Mouse (Mus musculus) megakaryocyte-erythroid progenitor cell, adult 5-6 weeks (primary cell): ENCODE results near the gene 4930539E08Rik. TPM values are rescaled to one million over a fixed set of nuclear protein-coding genes. Genes with fewer than 3 reads are reported as not detected.
A peak's percentile ranks its signal among the peaks of the same experiment; 100 is the strongest.

Experiments
- ATAC-seq: replicated peaks from 2 replicates; pipeline ENCODE4 v1.8.0; 2016; ENCODE audit warnings: mild to moderate bottlenecking, inconsistent platforms; ENCODE audit not compliant: severe bottlenecking, poor library complexity, low FRiP score, low TSS enrichment
- total RNA-seq, 2 experiments: library from RNA; stranded (forward) in 1 of 2; stranded (reverse) in 1 of 2; fragments of 200-1000, 215-1000 nt in 1 of 2; fragments of >200 nt in 1 of 2; fragmentation: Nextera tagmentation in 1 of 2; gene quantifications; 2 replicates each; pipeline ENCODE4 v1.2.3; 2014 to 2017

4930539E08Rik gene
- total RNA-seq, 2 experiments from 2014 or later: 0.33 to 0.66 TPM

DNA sequence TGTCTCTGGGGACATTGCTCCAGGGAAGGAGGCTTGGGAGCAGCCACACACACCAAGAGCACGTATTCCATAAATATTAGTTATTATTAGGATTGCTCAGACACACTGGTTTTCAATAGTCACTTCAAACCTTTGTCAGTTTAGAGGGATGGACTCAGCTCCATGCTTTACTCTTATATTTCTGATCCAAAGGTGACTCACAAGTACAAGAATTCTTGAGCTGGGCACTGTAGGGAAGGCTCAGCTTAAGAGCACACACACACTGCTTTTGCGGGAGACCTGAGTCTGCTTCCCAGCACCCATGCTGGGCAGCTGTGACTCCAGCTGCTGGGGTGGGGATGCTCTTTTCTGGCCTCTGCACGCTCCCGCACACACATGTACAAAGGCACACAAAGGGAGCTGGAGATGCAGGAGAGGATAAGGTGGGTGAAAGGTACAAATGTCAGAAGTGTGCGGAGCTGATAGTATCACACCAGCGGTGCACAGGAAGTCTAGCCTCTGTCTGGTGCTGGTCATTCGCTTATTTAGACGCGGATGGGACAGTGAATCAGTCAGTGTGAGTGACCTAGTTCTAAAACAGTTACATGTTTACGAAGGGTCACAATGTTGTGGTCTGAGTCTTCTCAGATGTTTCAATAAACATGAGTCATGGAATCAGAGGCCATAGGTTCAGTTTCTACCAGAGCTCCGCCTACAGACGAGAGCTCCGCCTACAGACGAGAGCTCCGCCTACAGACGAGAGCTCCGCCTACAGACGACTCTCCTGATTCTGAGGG lies 16.5 kb upstream of the 4930539E08Rik start:
- ATAC-seq: no peak

DNA sequence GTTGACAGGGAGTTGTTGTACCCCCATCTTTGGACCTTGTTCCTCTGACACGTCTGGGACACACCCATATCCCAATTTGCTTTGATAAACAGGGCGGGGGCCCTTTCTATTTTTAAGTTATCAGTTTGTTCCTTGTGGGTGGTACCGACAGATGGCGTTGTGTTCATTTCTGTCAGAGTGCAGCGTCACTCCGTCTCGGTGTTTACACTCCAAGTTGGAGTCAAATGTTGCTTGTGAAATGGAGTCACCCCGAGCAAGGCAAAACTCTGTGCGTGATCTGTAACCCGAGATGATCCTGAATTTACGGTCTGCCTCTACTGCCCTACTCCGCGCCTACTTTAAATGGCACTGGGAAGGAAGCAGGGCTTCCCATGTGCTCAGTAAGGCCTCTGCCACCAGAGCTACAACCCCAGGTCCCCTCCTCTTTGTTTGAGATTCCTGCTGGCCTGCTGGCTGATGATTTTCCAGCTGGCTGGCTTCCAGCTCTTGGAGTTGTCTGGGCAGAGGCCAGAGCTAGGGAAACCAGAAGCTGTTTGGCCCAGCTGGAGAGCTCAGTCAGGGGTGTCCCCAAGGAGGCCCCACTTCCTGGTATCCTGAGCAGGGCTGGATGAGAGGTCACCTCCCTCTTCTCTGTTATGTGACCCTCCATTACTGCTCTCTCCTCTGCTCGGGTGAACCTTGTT lies 15.4 kb upstream of the 4930539E08Rik start:
- ATAC-seq: peak; percentile 74

DNA sequence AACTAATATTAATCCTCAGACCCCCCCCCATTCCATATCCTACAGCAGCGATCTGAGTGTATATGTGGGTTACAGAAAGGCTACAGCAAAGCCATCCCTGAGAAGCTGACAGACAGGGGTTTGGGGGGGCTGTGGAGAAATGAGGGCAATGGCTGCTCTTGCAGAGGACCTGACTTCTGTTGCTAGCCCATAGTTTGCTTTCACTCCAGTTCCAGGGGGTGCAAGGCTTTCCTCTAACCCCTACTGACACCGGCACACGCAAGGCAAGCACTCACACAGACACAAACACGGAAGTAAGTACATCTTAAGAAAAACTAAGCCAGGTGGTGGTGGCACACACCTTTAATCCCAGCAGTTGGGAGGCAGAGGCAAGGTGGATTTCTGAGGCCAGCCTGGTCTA lies 14.2 kb upstream of the 4930539E08Rik start:
- no peak for ATAC-seq

DNA sequence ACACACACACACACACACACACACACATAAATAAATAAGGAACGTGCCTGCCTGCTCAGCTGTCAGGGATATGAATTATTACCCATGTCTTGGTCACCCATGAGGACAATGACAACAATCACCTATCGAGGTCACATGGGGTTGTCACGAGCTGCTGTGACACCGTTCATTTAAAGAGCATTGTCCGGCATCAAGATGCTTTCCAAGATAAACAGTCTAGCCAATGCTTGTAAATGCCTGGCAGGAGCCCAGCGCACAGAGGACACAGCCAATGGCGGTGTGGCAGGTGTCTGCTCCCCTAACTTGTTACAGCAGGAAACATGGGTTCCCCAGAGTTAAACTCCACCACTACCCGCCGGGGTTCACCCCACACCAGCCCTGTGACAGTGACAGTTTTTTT lies 12.9 kb upstream of the 4930539E08Rik start:
- ATAC-seq: no peak

DNA sequence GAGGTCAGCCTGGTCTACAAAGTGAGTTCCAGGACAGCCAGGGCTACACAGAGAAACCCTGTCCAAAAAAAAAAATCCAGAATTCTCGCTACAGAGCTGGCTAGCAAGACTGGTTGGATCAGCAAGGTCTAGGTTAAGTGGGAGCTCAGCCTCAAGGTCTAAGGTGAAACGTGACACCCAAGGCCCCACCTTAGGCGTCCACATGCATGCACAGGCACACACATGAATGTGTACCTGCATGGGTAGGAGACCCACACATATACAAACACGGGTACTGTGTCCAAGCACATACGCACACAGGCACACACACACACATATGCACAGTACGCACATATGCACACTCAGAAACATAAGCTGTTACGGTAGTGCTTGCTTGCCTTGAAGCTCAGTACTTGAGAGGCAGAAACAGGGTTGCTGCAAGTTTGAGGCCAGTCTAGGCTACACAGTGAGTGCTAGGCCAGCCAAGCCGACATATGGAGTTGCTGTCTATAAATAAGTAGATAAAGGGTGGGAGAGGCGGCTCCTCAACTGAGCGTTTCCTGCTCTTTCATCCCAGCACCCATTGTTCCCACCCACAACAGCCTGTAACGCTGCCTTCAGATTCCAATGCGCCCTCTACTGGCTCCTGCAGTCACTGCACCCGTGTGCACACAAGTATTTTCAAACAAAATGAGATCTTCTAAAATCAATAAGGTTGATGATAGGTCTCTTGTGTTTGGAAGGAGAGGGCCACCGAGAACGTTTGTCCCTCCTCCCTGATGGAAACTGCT lies 11.9 kb upstream of the 4930539E08Rik start:
- peak; percentile 46 for ATAC-seq

DNA sequence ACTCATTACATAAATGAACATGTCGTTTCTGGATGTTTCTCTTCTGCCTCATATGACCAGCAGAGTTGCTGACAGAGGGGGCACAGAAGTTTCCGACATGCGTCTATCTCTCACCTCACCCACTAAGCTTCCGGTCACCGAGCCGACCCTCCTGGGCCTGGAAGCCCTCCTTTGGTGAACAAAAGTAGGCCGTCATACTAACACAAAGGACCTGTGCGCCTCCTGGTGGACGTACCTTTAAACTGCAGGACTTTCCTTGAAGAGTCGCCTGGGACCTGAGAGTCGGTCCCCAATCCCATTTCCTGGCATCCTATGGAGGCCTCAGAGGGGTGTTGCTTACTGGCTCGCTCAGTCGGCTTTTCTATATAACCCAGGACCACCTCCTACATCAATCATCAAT lies 11.3 kb upstream of the 4930539E08Rik start:
- peak; percentile 16; the same call in 1 of the 2 replicates for ATAC-seq

DNA sequence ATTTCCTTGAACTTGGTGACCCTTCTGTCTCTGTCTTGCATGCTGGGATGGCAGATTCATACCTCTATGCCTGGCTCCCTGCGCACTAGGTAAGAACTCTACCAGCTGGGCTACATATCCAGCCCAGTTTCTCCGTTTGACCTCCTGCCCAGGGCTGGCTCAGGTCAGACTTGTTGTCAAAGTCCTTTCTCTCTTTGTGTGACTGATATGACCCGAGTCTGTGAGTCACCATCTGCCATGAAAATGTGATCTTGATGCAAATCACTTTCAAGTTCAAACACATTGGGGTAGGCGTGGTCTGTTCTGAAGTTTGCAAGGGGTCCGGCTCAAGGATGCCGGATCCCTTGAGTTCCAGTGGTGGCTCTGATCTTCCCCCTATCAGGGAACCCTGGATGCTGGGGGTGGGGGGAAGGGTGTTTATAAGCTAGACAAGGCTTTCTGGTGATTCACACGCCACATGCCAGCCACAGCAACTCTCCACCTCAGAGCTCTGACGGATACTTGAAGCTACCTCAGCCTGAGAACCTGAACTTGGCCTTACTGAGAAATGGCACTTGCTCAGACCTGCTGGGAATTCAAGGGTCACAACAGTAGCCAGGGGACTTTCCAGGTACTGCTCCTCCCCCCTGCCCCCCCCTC lies 10.0 kb upstream of the 4930539E08Rik start:
- ATAC-seq: no peak

DNA sequence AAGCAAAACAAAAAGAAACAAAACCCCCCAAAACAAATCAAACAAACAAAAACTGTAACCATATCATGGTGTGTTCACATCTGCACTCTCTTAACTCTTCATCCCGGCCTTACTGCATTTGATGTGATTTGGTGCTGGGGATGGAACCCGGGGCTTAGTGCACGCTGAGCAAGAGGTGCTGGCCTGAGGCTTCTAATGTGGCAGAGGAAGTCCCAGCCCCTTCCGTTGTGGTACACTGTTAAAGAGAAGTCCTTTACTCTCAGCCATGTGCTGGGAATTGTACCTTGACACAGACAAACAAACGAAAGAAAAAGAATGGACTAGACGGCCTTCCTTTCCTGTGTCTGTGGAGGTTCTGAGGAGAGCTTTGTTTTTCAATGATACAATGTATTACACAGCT lies 7.0 kb upstream of the 4930539E08Rik start:
- no peak for ATAC-seq

DNA sequence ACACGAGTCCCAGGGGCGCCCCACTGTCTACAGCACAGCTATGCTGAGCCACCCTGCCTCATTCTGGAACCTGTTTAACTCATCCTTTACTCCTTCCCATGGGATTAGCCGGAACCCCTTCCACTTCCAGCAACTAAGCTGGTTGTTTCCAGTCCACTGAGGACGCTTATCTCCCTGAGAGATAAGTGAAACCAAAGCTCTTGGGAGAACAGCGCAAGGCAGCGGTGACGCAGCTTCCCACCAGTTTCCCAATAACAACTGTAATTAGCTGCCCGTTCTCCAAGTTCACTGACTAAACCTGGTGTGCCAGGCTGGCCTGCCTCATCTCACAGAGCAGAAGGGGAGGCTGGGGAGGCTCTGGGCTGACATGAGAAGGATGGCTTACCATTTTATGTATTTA lies 6.0 kb upstream of the 4930539E08Rik start:
- no peak for ATAC-seq

DNA sequence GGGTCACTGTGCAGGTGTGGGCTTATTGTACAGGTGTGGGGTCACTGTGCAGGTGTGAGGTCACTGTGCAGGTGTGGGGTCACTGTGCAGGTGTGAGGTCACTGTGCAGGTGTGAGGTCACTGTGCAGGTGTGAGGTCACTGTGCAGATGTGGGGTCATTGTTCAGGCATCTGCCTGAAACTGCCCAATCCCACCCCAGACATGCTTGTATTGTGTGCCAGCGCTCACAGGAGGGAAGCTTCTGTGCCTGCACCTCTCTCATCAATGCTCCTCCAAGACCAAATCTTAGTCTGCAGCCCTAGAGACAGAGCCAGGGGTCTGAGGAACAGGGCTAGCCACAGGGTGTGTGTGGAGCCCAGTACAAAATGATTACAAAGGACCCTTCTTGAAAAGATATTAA lies 1.4 kb upstream of the 4930539E08Rik start:
- ATAC-seq: no peak

DNA sequence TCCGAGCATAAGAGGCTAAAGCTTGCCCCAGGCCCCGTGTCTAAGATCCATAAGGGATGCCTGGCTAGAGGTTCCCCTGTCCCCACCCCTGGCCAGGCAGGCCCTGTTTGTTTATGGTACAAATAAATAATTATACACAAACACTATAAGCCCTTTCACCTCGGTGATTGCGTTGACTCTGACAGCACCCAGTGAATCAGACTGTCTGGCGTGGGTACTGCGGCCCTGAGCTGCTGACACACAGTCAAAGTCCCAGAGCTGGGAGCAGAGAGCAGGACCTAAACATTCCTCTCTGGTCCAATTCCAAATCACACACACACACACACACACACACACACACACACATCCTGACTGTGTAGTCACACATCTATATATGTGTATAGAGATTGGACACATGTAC lies 1.2 kb downstream of the 4930539E08Rik start:
- no peak for ATAC-seq

DNA sequence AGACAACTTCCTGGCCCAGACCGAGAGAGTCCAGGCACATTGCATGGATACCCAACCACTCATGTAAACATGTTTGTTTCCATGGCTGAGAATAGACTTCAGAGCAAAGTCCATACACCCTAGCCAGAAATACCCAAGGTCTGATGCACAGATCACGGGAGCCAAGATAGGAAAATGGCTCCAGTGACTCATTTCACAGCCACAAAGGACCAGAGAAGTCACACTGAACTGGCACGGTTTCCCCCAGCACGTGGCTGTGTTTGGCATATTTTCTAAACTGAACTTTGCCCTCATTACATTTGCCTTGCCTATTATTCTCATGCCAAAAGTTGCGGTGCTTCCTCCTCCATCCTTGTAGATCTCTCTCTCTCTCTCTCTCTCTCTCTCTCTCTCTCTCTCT lies 1.9 kb downstream of the 4930539E08Rik start:
- ATAC-seq: no peak

DNA sequence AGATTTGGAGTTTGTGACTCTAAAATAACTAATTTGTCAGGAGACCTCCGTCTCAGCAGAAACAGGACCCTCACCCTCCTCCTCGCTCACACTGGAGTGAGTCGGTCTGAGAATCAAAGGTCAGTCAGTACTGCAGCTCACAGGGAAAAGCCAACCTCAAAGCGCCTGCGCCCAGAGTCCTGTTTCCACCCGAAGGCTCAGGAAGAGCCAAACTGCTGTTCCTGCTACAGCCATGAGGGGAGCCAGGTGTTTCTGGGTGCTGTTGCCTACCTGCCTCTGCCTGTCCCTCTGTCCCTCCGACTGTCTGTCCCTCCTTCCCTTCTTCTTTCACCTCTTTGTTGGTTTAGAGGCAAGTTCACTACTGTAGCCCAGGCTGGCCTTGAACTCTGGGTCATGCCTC lies 5.0 kb downstream of the 4930539E08Rik start:
- ATAC-seq: no peak

DNA sequence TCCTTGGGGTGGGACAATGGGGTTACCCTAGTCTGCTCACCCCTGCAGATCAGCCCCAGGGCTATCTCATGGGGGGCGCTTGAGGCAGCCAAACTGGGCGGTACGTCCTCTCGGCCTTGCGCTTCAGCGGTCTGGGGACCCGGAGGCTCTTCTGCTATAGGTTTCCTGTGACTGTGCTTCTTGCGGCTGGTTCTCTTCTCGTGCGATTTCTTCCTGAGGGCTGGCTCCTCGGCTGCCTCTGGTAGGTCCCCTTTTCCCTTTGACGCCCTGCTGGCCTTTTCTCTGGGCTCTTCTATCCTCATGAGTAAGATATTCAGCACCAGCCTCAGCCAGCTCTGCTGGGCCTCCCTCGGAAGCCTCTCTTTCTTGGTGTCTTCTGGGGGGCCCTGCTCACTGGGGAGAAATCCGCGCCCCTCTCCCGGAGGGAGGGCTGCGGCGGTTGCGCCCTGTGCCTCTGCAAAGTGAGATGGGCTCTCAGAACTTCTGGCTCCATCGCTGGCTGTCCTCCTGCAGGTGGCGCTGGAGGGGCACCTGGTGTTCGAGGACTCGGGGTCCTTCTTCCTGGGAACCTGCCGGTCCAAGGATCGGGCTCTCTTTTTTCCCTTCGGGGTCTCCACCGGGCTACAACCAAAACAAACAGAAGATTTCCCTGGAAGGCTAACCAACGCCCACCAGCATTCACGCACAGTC lies 5.7 kb downstream of the 4930539E08Rik start:
- 0 out of 2 replicates have a peak, but pooled peaks have one; percentile 44 for ATAC-seq

DNA sequence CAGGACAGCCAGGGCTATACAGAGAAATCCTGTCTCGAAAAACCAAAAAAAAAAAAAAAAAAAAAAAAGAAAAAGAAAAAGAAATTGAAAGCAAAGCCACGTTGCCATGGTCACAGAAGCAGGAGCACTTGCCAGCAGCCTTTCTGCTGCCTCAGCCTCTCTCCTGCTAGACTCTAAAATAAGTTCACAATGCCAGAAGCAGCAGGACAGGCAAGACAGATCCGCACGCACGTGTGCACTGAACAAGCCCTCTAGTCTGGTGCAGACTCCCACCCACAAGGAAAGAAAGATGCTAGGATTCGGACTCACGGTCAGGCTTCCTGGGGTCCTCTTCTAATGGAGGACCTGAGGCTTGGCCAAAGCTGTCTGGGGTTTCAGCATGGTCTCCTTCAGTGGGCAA lies 7.2 kb downstream of the 4930539E08Rik start:
- ATAC-seq: no peak

DNA sequence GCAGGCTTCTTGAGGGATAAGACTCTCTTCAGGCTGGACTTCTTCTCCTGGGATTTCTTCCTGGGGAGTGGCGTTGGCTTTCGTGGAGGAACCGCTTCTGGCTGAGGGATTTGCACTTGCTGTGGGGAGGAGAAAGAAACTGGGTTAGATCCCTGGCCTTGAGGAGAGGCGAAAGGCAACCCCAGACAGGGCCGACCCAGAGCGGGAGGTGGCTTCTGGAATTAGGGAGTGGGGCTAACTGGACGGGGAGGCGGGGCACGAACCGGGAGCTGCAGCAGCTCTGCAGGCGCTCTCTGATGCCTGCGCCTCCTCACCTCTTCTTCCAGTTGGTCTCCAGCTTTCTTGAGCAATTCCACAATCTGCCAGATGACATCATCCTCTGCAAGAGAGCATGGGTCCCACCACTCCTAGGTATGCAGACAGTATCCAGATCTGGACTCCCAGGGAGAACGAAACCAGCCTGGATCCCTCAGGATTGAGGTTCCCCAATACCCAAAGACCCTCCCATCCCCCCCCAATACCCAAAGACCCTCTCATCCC lies 9.7 kb downstream of the 4930539E08Rik start:
- ATAC-seq: no peak

DNA sequence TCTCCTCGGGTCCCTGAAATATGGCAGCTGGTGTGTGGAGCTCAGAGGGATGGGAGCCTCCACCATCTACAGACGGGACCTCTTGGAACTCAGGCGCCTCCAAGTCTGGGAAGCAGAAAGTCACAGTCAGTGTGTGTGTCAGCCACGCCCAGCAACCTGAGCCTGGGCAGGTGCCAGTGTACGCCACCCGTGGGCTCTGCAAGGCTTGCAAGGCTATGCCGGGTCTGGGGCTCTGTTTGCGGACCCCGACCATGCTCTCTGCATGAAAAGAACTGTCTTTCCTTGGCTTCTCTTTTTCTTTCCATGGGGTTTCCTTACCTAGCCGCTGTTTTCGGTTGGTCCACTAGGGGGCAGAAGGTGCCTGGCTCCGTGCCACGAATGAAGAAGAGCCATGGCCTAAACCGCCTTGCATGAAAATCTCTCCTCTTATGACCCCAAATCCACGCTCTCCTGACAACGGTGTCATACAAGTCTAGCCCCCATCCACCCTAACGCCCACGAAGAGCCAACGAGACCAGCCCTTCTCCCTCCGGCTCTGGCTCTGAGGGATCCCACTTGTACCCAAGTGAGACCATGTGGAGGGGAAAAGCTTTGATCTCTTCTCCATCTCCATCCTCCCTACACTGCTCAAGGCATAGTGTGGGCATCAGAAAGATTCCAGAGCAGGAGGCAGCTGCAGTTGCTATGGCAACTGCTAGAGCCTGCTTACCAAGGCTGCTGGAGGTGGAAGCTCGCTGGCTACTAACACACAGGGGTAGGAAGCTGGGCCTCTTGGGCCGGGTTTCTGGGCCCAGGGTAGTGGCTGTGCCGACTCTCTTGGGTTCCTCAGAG lies 10.4 kb downstream of the 4930539E08Rik start:
- no peak for ATAC-seq

DNA sequence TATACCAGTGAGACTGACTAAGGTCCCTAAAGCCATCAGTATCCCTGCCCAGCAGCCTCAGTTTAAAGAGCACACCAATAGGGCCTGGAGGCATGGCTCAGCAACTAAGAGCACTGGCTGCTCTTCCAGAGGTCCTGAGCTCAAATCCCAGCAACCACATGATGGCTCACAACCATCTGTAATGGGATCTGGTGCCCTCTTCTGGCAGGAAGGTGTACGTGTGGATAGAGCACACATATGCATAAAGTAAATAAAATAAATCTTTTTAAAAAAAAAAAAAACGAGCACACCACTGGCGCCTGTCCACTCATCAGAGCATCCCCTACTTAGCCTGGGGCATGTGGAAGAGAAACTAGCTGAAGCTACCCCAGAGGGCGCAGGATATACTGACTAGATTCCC lies 13.6 kb downstream of the 4930539E08Rik start:
- no peak for ATAC-seq
